8 mouse cellular contexts compared by ENCODE assay signal in the genomic region with DNA sequence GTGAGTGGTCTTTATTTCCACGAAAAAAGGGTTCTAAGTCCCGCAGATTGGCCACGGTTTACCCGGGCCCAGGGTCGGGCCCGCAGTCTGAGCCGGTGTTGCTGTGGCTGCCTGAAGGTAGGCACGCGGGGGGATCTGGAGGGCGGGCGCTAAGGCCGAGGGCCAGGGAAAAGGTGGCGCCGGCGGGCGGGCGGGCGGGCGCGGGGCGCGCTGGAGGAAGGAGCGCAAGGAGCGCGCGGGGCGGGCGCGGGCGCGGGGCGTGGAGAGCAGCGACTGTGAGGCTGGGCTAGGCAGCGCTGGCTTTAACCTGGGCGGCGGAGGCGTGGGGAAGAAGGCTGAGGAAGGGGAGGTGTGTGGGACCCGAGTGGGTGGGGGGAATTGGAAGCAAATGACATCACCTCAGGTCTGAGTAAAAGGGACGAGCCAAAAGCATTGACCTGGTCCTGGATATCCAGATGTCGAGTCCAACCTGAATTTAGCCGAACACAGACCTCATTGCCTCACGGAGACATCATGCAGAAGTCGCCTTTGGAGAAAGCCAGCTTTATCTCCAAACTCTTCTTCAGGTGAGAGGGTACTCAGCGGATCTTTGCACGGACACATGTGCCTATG. TPM values are rescaled to one million over a fixed set of nuclear protein-coding genes. Genes with fewer than 3 reads are reported as not detected.
DNase-seq lines count a peak whose midpoint lies in the region; ATAC-seq lines count a peak whose summit lies in the region.

A gene (plus strand): TSS at position 377 of the 612 bp plus-strand sequence.

- no peaks in the 10 kb centered on the region for H3K9me3 ChIP-seq in embryonic facial prominence, embryonic 12.5 days
- H3K9me3 ChIP-seq in liver, embryonic 15.5 days (replicated peaks) = no peaks in the 10 kb centered on the region
- H3K9me3 ChIP-seq in neural tube, embryonic 15.5 days (replicated peaks) = no peaks in the 10 kb centered on the region

- intact Hi-C loops in left cerebral cortex, postnatal 36 days (cut with DNase I) = no loop called here

- H3K27me3 ChIP-seq in embryonic facial prominence, embryonic 12.5 days = peaks cover 7% of the 10 kb centered on the region; the same call in 1 of the 2 replicates
- H3K27me3 ChIP-seq in liver, embryonic 15.5 days = peaks cover 23% of the 10 kb centered on the region
- no peaks in the 10 kb centered on the region for H3K27me3 ChIP-seq in neural tube, embryonic 15.5 days (replicated peaks)

- H3K36me3 ChIP-seq in embryonic facial prominence, embryonic 12.5 days = no peaks in the 10 kb centered on the region
- H3K36me3 ChIP-seq in liver, embryonic 15.5 days (replicated peaks) = no peaks in the 10 kb centered on the region
- H3K36me3 ChIP-seq in neural tube, embryonic 15.5 days = no peaks in the 10 kb centered on the region

- no peak within 1 kb of the TSS for H3K27ac ChIP-seq in embryonic facial prominence, embryonic 12.5 days
- H3K27ac ChIP-seq in liver, embryonic 15.5 days (replicated peaks) = no peak within 1 kb of the TSS
- no peak within 1 kb of the TSS for H3K27ac ChIP-seq in neural tube, embryonic 15.5 days (replicated peaks)

- ATAC-seq in embryonic facial prominence, embryonic 12.5 days (ENCODE audit: insufficient number of reproducible peaks, insufficient read depth, low FRiP score, low TSS enrichment) = peak; percentile 64
- no peak for ATAC-seq in liver, embryonic 15.5 days (ENCODE audit: insufficient read depth)
- ATAC-seq in neural tube, embryonic 15.5 days (ENCODE audit: low FRiP score) = peak; percentile 95
- ATAC-seq in erythroid progenitor cell, adult 5-6 weeks (replicated peaks; ENCODE audit: low FRiP score, poor library complexity, severe bottlenecking) = no peak
- no peak for ATAC-seq in cerebellum, adult (ENCODE audit: insufficient number of reproducible peaks, low FRiP score, low TSS enrichment)

- 1% methylated on average over 27 of the region's 45 CpGs for WGBS in embryonic facial prominence, embryonic 12.5 days
- 2% methylated on average over 45 of the region's 45 CpGs for WGBS in liver, embryonic 15.5 days (ENCODE audit: insufficient replicate concordance)
- WGBS in neural tube, embryonic 15.5 days = 1% methylated on average over 36 of the region's 45 CpGs

- H3K4me2 ChIP-seq in embryonic facial prominence, embryonic 12.5 days (replicated peaks) = peak within 1 kb of the TSS; percentile 83
- H3K4me2 ChIP-seq in liver, embryonic 15.5 days = peak within 1 kb of the TSS; percentile 55
- peak within 1 kb of the TSS; percentile 87 for H3K4me2 ChIP-seq in neural tube, embryonic 15.5 days

- peak; percentile 4 to 9 for DNase-seq in left cerebral cortex, postnatal 36 days (ENCODE audit: low spot score in 2 of 2)
- DNase-seq in left cerebral cortex, adult 11 months (ENCODE audit: low spot score) = no peak
- peak; percentile 10 for DNase-seq in hindlimb bud, embryonic 11.5 days (ENCODE audit: extremely low spot score, low read depth, low spot score)

- H3K4me1 ChIP-seq in embryonic facial prominence, embryonic 12.5 days = no peaks in the 10 kb centered on the region
- H3K4me1 ChIP-seq in liver, embryonic 15.5 days (replicated peaks) = no peaks in the 10 kb centered on the region
- H3K4me1 ChIP-seq in neural tube, embryonic 15.5 days = 0 out of 2 replicates have a peak, but pooled peaks cover 3% of the 10 kb centered on the region

- H3K4me3 ChIP-seq in embryonic facial prominence, embryonic 12.5 days = peak within 1 kb of the TSS; percentile 48
- peak within 1 kb of the TSS; percentile 30 for H3K4me3 ChIP-seq in liver, embryonic 15.5 days (replicated peaks)
- peak within 1 kb of the TSS; percentile 53 for H3K4me3 ChIP-seq in neural tube, embryonic 15.5 days (replicated peaks)

- H3K9ac ChIP-seq in embryonic facial prominence, embryonic 12.5 days = peak within 1 kb of the TSS; percentile 56
- H3K9ac ChIP-seq in liver, embryonic 15.5 days = no peak within 1 kb of the TSS
- peak within 1 kb of the TSS; percentile 53 for H3K9ac ChIP-seq in neural tube, embryonic 15.5 days (replicated peaks)

RNA-seq across cellular contexts. Expression of the gene that starts here (rescaled TPM):
- total RNA-seq in left cerebral cortex, postnatal 36 days (2021) = under 1 TPM; 0.57 to 0.61 TPM
- polyA plus RNA-seq in embryonic facial prominence, embryonic 12.5 days (2016; fragmentation: Nextera tagmentation; extraction: Ambion mirVana) = 0.61 and 0.67 TPM in 2 replicates
- polyA plus RNA-seq in liver, embryonic 15.5 days (2015; fragmentation: Nextera tagmentation; extraction: Ambion mirVana) = 0.06 and 0.09 TPM in 2 replicates
- 0.41 and 1.1 TPM in 2 replicates for polyA plus RNA-seq in neural tube, embryonic 15.5 days (2015; fragmentation: Nextera tagmentation; extraction: Ambion mirVana)
- total RNA-seq in erythroid progenitor cell, adult 5-6 weeks (2015; ENCODE audit: low replicate concordance) = not detected in 2 replicates
- total RNA-seq in erythroid progenitor cell, adult 5-6 weeks (2017; ENCODE audit: low replicate concordance) = not detected in 2 replicates

Comparison
In these comparisons a context has a peak if more than half of its experiments do, and no peak if none do; other contexts are left out.
1. Peak in DNase-seq in left cerebral cortex, postnatal 36 days; RNA of the gene not detected or under 1 TPM.
2. Peak in ATAC-seq, H3K4me3 ChIP-seq, H3K9ac ChIP-seq and H3K4me2 ChIP-seq in embryonic facial prominence, embryonic 12.5 days; RNA of the gene not detected or under 1 TPM.